Mouse (Mus musculus): ENCODE results near the gene Loxl3.

Gene Loxl3

GRCm38 (mm10) chr6:83033249-83034185, at the start of gene Loxl3, which contains the start of gene Dok1:
Gene Loxl3 (plus strand): TSS chr6:83034173.
Gene Dok1 (minus strand): TSS chr6:83033471.
- DNase-seq: peak; percentile 33

DNA sequence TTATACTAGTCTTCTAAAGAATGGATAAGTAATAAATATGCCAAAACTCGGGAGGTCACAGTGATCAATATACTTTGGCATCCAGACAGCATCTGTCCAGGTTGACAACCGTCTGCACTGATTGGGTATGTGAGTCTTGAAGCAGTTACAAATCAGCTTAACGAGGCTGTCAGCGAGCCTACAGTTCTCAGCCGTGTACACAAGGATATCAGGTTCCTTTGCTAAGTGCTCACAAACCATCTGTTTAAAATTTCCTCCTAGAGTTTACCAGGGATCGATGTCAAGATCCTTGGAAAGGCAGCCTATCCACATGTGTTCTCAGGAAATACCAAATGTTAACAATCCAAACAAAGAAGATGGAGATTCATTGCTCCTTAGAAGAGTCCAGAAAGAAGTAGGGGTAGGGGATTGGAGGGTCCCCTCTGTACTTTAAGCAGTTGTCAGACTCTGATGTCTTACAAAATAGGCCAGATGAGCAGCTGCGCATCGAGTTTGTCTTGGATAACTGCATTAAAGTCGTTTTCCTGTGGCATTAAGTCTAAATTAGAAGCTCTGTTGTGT, 46.5 kb upstream of the Loxl3 start:
- no peak for DNase-seq

DNA sequence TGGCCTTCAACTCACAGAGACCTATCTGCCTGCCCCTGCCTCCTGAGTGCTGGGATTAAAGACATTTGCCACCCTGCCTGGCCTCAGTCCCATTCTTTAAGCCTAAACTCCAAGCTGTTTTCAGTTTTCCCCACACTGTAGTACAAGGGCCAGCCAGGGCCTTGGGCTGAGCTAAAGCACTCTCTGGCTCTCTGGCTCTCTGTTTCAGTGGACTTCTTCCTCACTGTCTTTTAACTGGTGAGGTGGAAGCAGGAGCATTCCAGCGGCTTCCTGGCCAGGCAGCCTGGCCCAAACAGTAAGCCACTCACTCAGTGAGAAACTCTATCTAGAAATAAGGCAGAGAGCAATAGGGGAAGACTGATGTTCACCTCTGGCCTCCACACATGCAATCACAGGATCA, 40.3 kb upstream of the Loxl3 start:
- DNase-seq: no peak

DNA sequence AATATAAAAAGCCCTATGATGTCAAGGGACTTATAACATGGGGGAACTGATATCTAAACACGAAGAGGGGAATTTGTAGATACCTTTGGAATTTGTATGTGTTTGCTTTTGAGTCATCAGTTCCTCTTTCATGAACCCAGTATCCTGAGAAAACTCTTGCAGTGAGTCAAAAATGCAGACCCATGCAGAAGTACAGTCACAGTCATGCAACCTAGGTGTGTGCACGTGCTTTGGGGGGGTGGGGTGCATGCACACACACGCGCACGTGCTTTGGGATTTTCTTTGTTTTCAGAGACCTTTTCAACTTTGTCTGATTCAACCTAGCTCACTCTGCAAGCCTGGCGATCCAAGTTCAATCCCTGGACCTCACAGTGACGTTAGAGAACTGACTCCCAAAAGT, 39.6 kb upstream of the Loxl3 start:
- DNase-seq: no peak

DNA sequence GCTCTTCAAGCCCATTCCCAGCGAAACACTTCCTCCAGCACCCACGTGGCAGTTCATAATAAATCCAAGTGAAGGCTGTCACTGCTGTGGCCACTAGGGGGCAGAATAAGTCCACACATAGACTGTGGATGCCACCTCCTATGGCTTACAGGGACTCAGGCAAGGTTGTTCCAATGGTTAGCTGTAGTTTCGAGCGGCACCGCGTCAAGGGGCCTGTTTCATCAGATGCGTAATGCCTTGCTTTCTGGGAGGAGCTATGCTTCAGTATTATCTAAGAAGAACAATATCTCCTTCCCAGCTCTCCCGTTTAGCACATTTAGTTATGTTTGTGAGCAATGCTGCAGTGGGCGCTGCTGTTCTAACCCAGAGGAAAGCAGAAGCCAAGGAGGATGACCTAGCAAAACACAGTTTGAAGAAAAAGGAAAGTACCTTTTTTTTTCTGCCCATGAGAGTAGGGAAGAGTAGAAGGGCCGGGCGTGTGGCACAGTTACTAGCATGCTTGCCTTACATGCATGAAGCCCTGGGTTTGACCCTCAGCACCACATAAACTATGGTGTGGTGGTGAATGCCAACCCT, 37.1 kb upstream of the Loxl3 start:
- peak; percentile 87 for DNase-seq

DNA sequence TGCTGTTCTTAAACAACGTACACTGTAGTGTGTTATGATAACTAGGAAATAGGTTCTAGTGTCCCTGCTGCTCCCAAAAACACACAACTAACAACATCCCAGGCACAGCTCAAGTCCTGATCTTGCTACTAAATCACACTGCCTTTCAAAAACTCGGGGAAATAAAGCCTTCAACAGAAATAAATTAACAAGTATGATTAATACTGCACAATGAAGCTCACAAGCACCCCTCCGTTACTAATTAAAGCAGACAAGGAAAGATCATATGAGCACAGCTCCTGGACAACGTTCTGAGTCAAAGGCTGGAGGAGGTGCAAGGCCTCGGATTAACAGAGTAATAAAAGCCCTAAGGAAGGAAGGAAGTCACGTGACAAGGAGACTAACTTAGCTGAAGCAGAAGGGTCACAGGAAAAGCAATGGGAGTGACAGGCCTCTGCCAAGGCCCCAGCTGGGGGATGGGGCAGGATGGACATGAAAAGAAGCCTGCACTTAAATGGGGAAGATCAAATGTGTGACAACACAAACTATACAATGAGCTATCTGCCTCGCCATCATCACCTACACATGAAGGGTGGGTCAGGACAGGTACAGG, 36.4 kb upstream of the Loxl3 start:
- no peak for DNase-seq

DNA sequence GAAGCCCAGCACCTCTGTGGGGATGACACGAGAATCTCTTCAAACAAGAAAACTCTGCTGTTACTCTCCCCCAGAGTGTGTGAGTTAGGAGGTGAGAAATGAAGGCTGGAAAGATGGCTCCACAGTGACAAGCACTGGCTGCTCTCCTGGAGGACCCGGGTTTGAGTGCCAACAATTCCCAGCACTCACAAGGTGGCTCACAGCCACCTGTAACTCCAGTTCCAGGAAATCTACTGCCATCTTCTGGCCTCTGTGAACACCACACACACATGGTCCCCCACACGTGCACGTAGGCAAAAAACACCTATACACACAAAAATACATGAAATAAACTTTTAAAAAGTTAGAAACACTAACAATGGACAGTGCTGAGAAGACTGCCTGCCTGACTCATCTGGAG, 35.6 kb upstream of the Loxl3 start:
- no peak for DNase-seq

DNA sequence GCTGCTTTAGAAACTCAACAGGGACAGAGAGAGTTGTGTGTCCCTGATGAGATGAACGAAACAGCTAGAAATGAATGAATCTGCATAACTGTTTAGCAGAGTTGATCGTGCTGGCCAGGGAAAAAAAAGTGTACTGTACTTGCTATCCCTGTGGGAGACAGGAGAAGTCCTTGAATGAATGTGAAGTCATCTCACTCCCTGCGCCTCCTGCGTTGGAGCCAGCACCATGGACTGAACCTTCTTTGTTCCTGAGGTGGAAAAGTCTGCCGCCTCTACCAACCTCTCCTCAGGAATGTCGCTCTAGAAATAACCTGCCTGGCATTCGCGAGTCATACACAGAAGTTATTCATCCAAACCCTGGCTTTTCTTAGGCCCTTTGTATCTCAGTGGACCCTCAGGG, 34.0 kb upstream of the Loxl3 start:
- no peak for DNase-seq

DNA sequence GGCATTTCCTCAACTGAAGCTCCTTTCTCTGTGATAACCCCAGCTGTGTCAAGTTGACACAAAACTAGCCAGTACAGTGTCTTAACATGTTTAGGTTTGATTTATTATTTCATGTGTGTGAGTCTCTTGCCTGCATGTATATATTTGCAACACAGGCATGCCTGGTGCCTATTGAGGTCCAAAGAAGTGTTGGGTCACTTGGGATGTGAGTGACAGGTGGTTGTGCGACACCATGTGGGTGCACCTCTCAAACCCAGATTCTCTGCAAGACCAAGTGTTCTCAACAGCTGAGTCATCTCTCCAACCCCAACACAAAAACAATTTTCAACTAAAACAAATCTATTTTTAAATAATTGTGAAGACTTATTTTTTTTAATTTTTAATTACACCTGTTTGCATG, 30.9 kb upstream of the Loxl3 start:
- DNase-seq: no peak

- DNase-seq: no peak
Measured at GRCm38 (mm10) chr6:83003850-83004249, 30.1 kb upstream of the Loxl3 start.

DNA sequence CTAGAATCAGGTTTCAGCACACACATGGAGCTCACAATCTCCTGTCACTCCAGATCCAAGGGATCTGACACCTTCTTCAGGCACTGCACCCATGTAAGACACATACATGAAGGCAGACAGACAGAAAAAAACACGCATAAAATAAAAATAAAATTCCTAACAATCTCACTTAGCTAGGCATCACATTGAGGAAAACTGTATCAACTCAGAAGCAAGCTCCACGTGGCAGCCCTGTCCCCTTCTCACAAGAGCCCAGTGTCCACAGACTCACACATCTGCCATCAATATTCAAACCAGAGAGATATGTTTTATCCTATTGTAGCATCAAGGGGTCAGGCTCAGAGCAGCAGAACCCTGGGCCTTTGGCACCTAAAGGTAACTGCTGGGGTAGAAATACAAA, 29.7 kb upstream of the Loxl3 start:
- no peak for DNase-seq

- DNase-seq: peak; percentile 19
Measured at GRCm38 (mm10) chr6:83004872-83005271, 29.1 kb upstream of the Loxl3 start.

GRCm38 (mm10) chr6:83005444-83006011, 28.4 kb upstream of the Loxl3 start:
- no peak for DNase-seq

GRCm38 (mm10) chr6:83006114-83006513, 27.9 kb upstream of the Loxl3 start:
- DNase-seq: no peak

DNA sequence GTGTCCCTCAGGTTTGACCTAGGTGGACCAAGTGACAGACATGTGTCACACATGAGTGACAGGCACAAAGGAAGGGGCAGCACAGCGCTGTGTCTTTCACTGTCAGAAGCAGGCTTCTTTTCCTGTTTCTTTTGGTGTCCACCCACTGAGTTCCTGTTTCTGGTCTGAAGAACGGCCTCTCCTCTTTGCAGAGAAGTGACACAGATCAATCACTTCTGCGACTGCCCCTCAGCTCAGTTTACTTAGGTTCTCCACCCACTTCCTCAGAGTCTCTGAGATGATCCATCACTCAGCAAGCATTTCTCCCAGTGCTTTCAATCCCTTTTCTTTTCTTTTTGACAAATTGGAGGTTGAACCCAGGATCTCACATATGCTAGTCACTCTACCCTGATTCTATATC, 25.3 kb upstream of the Loxl3 start:
- no peak for DNase-seq

DNA sequence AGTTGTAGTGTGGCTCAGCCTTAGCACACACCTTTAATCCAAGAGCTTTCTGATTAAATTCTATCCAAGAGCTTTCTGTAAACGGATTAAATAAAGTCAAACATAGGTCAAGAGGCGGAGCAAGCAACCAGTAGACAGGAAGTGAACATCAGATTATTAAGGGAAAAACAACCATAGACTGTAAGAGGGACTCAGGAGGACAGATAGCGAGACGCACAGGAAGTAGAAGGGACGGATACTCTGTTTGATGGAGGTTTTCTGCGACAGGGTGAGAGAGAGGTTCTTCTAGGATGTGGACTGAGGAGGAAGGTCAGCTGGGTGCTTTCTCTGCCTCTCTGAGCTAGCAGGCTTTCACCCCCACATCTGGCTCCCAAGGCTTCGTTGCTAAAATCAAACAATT, 24.0 kb upstream of the Loxl3 start:
- DNase-seq: no peak

- DNase-seq: no peak
Measured at GRCm38 (mm10) chr6:83011255-83011654, 22.7 kb upstream of the Loxl3 start.

GRCm38 (mm10) chr6:83011756-83012155, 22.2 kb upstream of the Loxl3 start:
- DNase-seq: no peak

GRCm38 (mm10) chr6:83013444-83013843, 20.5 kb upstream of the Loxl3 start:
- no peak for DNase-seq

DNA sequence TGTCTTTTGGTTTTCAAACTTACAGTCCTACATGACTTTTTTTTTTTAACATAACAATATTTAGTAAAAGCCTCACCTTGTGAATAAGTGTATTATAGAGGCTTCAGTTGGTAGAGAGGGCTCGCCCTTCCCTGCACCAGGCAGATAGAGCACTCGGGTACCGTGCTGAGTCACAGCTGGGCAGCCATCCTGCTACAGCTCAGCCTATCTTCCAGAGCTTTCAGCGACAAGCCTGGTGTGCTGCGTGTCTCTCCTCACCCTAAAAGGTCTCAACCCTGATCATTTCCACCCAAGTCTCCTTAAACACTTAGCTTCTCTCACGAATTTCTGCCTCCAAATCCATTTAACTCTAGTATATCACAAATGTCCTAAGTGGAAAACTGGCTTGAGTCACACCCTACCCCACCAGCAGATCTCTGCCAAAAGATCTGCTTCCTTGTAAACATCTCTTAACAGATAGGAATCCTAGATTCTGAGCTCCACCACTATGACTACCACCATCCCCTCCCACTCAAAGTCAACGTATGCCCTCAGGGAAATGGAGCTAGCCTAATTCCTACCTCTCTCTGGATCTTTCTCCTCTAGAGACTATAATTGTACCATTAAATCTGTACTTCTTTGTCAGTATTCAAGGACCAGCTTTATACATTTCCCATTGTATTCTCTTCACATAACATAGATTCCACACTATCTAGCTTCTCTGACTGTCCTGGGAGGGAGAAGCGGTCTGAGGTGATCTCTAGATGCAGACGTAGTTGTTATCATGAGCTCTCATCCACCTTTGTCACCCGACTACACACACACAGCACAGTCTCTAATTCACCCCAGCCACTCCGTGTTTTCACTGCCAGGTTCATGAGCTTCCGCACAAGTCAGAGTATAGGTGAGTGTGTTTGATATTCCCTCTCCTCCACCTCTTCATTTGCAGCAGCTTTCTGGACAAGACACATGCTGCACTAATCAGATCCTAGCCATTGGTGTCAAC, 19.2 kb upstream of the Loxl3 start:
- no peak for DNase-seq

DNA sequence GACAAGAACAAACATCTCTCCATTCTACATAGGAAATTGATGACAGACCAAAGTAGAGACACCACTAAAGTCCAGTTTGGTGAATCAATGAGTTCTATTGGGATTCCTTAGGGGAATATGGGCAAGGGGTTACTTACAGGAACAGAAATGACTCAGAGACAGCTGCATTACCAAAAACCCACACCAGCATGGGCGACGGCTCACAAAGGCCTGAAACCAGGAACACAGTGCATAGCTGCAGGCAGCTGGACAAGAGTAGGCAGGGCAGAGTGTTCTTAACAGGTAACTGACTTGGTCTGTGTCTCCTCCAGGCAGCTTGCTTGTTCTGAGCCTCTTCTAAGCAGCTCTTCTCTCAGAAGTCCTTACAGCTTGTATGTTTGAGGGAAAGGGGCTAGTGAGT, 18.2 kb upstream of the Loxl3 start:
- DNase-seq: no peak

DNA sequence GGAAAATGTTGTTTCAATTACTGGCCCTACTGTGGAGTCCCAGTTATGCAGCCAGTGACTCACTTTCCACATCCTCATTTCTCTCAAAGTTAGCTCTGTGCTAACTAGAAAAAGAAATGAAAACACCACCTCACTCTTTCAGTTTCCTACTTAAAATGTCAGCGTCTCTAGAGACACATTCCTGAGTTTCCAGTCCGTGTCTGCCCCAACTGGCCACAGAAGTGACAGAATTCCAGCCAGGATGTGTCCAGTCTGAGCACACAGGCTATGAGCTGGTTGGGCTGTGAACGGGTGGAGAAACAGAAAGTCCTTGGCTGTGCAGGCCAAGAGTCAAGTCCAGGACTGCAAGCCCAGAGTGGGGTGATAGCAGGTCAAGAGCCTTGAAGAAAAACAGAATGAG, 16.8 kb upstream of the Loxl3 start:
- no peak for DNase-seq
